Mouse (Mus musculus): ENCODE results near the gene Fbp1.
A peak's percentile ranks its signal among the peaks of the same experiment; 100 is the strongest.
"Not testable (repeated sequence)": the region's sequence is repeated elsewhere in the genome, so short reads cannot be mapped to it uniquely, and the experiment has no call there.

Fbp1 gene

GRCm38 (mm10) chr13:62887712-62888441 lies at the start of gene Fbp1:
Gene Fbp1, minus strand, starts transcription at chr13:62888282.
- DNase-seq = peak; percentile 86 to 90

DNA sequence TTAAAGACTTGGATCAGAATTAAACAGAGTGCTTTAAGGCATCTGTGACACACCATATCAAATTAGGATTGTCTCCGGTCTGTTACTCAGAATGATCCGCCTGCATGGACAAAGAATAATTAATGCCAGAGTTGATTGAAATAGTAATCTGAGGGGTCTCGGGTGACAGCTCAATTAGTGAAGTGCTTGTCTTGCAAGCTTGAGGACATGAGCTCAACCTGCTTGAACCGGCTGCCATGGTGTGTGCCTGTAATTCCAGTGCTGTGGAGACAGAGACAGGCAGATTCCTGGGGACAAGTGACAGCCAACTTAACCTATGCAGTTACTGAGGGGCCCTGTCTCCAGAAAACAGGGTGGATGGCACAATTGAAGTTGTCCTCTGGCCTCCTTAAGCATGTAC lies 44.4 kb upstream of the Fbp1 start:
- no peak for DNase-seq

- peak; percentile 38 to 51 for DNase-seq
These were observed 41.8 kb upstream of the Fbp1 start for GRCm38 (mm10) chr13:62929766-62930389.

GRCm38 (mm10) chr13:62929144-62929543 lies 41.1 kb upstream of the Fbp1 start:
- DNase-seq = not testable (repeated sequence)

- DNase-seq = no peak
These were observed 39.4 kb upstream of the Fbp1 start for GRCm38 (mm10) chr13:62927470-62927869.

DNA sequence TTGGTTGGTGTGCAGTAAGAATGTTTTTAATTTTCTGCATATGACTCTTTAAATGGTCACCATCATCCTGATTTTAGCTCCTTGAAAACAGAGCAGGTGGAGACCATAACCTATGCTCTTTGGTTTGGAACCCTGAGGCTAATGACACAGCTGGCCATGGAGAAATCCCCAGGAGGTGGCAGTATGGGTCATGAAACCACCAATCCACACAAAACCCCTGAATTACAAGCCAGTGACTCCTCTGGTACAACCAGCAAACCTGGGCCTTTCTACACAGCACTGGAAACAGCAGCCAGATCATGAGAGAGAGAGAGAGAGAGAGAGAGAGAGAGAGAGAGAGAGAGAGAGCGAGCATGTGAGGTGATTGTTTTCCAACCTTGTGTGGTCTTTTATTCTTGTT lies 38.4 kb upstream of the Fbp1 start:
- DNase-seq = peak; percentile 49 to 71

DNA sequence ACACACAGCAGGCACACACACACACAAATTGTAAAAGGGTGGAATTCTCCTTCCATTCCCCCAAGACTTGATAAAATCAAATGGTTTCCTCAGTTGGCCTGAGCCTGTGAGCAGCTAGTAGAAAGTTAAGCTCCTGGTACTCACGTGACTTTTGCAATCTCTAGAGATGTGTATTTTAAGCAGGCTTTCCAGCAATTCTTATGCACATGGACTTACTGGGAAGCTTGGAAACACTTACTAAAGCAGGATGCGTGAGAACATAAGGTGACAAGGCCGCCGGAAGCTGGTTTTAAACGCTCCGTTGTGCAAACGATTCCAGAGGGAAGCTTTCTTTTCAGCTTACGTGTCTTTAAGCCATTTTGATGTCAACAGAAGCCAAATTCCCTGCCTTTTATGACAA lies 35.1 kb upstream of the Fbp1 start:
- no peak for DNase-seq

DNA sequence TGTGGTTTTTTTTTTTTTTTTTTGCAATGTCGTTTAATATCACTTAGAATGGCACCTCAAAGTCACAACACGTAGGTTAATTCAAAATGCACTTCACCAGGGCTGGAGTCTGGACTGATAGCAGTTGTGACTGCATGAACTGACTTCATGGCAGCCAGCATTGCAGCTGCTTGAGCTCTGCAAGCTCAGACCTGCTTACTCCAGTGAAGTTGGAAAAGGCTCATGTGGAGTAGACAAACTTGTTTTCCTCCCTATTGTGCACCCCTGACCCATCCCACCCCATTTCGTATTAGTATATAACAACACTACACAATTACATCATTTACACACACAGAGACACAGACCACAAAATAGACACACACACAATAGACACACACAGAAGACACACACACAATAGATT lies 34.6 kb upstream of the Fbp1 start:
- no peak for DNase-seq

GRCm38 (mm10) chr13:62919647-62920341 lies 31.7 kb upstream of the Fbp1 start:
- DNase-seq = peak; percentile 58 to 81

- no peak for DNase-seq
These were observed 29.5 kb upstream of the Fbp1 start for GRCm38 (mm10) chr13:62917416-62918110.

DNA sequence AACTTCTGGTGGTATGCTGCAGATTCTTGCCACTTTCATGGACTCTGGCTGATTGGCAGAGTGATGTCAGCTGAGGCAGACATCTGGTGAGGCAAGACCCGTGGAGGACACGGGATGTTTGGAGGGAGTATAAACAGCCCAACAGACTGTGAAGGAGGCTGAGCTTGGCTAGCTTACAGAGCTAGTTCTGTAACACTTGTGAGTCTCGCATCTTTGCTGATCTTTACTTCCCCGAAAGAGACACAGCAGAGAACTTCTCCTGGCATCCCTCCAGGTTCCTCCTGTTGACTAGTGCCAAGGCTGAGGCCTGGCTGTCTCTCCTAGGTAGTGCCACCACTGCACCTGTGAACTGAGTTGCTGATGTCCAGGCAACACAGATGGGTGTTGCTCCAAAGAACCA lies 28.6 kb upstream of the Fbp1 start:
- peak; percentile 73 to 75 for DNase-seq

DNA sequence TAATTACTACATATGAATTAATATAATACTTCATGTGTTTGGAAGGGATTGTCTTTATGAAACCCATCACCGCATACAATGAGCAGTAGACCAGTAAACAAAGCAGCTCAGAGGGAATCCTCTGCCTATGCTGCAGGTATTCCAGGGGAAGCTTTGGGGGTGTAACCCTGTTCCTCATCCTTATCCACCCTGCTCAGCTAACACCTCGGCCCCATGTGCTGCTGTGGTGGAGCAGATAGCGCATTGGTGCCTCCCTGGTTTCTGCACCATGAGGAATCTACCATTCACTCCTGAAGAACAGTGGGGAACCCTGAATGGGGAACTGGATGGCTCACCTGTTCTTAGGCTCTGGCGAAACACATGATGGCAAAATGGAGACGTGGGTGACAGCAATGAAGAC lies 23.5 kb upstream of the Fbp1 start:
- no peak for DNase-seq

DNA sequence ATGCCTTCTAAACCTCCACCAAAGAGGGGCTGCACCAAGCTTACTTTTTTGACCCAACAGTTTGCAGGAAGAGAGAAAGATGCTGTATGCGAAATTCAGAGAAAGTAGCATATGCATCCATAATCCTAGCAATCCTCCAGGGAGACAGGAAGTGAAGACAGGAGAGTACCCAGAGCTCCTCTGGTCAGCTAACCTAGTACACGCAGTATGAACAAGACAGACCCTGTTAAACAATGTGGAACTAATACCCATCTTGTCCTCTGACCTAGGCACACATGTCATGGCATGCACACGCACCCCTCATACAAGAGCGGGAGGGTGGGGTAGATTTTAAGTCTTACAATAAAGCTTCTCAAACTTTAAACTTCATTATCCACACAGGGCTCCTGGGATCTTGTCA lies 22.1 kb upstream of the Fbp1 start:
- no peak for DNase-seq

GRCm38 (mm10) chr13:62909776-62910175 lies 21.7 kb upstream of the Fbp1 start:
- no peak for DNase-seq

DNA sequence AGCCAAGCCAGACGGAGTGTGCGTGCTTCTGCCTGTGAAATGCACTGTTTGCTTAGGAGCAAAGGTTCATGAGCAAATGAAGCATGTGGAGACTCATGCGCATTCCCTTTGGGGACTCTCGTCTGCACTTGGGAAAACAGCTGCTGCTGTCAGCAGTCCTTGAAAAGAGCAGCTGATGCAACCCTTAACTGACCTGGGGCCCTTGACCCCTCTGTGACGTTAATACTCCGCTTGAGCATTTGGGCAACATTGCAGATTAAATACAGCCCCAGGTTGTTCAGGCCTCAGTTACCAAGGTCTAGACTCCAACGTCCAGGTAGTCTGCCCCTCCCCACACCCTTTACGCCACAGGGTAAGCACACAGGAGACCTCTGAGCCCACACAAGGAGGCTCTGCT lies 20.1 kb upstream of the Fbp1 start:
- DNase-seq = peak; percentile 90 to 95

GRCm38 (mm10) chr13:62907527-62908162 lies 19.6 kb upstream of the Fbp1 start:
- peak in 1 of 2 experiments; percentile 13 for DNase-seq

DNA sequence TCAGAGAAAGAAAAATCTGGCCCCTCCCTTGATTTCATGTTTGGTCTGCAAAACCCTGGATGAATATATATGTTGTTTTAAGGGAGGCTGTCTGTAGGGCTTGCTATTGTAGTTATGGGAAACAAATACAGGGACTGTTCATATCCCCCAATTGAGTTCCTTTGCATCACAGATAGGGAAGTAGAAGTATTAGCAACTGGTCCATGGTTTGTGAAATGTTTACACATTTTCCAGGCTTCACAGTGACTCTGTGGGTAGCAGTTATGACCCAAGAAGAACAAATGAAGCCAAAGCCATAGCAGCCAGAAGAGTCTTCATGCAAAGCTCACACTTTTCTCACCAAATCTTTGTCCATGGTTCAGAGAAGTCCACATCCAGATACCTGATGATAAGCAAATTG lies 13.1 kb upstream of the Fbp1 start:
- no peak for DNase-seq

- DNase-seq = no peak
These were observed 10.0 kb upstream of the Fbp1 start for GRCm38 (mm10) chr13:62897927-62898646.

DNA sequence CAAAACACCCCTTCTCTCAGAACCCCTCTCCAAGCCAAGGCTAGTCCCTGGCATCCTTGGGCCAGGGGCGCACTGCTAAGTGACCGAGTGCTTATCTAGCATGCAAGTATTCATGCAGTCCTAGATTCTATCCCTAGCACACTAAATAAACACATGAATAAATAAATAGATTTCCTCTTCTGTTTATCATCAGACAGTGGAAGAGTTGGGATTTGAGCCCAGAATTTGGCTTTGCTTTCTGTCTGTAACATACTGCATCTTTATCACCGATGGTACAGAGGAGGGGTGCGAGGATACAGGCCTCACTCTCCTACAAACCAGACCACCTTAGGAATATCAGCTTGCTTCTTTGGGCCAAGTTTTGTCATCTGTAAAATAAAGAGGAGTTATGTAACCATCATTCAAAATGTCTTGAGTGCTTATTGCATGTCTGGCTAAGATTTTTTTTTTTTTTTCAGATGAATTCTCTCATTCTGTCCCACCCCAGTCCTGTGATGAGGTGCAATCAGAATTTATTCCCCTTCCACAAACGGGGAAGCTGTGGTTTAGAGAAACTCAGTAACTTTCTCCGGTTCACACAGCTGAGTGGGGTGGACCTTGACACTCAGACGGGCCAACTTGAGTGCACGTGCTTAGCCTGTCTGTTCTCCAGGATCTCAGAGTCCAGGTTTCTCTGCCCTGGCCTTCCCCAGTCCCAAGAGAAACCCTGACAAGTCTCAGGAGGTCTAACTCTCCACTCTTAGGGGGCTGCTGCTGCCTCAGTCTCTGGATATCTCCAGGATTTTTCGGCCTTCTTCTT lies 5.2 kb upstream of the Fbp1 start:
- peak; percentile 82 for DNase-seq

DNA sequence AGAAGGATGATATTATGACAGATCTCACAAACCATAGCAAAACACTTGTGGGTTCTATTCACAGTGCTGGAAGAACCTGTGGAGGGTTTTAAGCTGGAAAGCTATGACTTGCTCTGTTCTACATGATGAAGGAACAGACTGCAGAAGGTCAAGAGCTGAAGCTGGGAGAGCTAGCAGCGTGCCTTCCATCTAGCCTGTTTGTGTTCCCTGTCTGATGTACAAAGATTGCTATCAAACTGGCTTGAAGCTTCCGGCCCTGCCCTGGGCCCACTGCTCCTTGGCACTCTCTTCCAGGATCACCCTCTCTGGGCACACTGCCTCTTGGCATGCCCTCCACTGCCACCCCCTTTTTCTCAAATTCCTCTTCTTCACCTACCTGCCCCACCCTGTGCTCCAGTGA lies 1.2 kb upstream of the Fbp1 start:
- no peak for DNase-seq

- no peak for DNase-seq
These were observed 3.5 kb downstream of the Fbp1 start for GRCm38 (mm10) chr13:62884536-62884935.

Data from kidney, adult 8-10 months (tissue).